Mouse (Mus musculus): ENCODE measurements around the gene Fmo2. TPM values are rescaled to one million over a fixed set of nuclear protein-coding genes. Genes with fewer than 3 reads are reported as not detected.

Fmo2 gene
- total RNA-seq (2017) = 0.12 TPM in 1 of 2 replicates, not detected in the other

DNA sequence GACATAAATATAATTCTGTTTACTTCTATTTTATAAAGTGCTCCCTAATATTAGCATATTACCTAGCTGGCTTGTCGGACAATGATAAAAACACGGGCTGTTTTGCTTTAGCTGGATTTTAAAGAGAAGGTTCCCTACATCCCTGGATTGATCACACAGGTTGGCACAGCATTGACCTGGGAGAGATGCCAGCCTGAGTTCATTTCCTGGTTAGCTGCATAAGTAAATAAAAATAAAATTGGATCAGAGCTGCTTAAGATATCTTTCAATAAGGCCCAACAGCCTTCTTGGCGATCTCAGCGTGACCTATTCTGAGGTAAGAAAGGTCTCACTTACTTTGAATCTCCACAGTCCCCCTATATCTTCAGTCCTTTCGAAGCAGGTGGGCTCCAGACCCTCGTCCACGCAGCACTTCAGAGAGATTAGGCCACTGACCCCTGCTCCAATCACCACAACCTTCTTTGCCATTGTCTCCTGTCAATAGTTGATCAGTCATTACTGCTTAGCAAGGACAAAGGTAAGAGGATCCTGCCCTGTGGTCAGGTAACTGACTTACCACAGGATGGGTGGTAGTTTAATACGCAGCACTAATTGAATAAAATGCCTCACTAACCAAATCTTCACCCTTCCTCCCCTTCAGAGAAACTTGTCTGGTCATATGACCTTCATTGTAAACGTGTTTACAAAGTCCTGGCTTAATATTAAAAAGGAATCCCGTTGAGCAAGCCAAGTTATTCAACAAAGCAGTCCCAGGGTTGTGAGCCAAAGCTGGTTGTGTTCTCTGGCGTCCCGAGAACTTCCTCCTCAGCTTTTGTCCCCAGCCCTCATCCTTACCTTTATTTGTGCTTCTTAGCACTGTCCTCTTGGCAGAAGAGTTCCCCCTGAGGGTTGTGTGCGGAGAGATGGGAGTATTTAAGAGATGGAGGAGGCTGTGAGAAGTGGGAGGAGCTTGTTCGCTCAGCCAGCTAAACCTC lies at the start of gene Fmo2:
Gene Fmo2, minus strand, starts transcription at position 889 of the 974 bp plus-strand sequence.
- ATAC-seq (ENCODE audit: extremely low read depth, insufficient number of reproducible peaks, low FRiP score, poor library complexity, severe bottlenecking) = no peak

DNA sequence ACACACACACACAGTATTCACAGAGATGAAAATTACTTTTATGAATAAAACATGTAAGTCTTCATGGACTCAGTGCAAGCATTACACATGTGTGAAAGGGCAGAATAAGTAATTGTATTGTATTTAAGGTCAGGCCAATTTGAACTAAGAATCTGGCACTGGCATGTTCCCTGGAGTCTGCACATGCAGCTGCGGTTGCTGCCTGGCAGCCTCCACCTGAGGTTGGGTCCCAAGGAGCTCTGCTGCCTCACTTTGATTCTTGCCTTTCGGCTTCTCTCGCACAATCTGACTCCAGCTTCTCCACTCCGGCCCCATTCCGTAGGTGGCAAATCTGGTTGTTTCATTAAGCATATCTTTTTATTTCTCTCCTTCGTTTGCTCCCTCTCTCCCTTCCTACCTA lies 49.4 kb upstream of the Fmo2 start:
- no peak for ATAC-seq (ENCODE audit: extremely low read depth, insufficient number of reproducible peaks, low FRiP score, poor library complexity, severe bottlenecking)

DNA sequence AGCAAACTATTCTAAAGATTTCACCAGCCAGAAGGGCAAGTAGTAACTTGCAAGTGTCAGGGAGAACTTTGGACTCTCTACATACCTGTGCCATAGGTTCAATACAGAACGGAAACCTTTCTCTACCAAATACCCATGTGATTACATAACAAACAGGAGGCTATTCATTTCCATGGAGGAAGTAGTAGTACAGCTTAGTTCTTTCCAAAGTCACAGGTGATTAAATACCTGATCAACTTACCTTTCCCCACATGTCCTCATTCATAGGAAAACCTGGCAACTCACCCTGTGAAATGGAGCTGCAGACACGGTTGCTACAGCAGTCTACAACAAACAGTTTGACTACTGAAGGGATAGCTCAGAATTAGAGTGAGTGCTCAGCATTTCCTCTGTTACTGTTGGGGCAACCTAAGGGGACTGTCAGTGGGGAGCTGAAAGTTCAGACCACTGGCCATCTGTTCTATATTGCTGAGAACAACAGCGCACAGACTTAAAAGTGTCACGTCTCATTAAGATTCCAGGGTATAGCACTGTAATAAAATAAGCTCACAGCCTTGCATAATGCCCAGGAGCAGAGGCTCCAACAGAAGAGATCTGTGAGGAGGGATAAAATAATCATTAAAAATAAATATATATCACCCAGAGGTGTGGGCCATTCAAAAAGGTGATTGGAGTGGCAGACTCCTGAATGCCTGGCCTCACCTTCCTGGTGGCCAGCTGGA lies 48.5 kb upstream of the Fmo2 start:
- no peak for ATAC-seq (ENCODE audit: extremely low read depth, insufficient number of reproducible peaks, low FRiP score, poor library complexity, severe bottlenecking)

DNA sequence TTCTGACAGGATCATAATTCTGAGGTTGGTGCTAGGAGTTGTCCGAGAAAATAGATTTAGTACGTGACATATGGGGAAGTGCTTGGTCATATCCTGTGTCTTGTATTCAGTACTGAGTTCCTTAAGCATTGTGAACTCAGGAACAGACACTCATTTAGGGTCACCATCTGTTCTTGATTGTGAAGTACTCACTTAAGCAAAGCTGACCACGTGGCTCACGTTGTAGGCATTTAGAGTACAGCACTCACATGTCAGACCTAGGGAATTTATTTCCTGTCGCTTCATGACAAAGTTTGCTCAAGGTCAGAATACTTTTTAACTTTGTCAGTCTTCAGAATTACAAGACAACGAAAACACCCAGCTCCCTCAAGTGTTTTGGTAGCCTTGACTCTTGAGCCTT lies 45.2 kb upstream of the Fmo2 start:
- no peak for ATAC-seq (ENCODE audit: extremely low read depth, insufficient number of reproducible peaks, low FRiP score, poor library complexity, severe bottlenecking)

DNA sequence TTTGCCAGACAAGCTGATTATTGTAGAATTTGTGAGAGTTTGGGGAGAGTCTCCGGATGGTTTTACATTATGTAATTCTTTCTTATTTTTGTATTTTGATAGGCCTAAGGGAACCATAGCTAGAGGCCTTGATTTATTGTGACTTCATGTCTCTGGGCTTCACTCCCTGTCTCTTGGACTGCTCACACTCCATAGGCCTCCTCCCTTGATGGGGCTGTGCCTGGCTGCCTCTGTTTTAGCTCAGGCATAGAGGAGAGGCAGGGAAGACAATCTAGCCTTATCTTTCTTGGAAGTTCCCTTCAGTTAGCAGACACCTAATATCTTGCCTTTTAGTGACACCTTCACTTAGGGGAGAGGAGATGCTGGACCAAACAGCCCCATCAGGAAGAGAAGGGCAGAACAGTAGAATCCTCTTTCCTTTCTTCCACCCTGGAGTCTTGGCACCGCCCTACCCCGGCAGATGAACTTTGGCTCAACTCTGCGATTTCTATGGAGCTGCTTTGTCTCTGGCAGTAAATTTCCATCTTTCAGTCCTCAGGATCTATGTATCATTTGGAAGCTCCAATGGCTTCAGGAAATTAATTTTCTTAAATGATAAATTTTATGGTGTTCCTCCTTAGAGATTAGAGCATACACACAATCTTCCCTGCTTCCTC lies 40.3 kb upstream of the Fmo2 start:
- ATAC-seq (ENCODE audit: extremely low read depth, insufficient number of reproducible peaks, low FRiP score, poor library complexity, severe bottlenecking) = no peak

DNA sequence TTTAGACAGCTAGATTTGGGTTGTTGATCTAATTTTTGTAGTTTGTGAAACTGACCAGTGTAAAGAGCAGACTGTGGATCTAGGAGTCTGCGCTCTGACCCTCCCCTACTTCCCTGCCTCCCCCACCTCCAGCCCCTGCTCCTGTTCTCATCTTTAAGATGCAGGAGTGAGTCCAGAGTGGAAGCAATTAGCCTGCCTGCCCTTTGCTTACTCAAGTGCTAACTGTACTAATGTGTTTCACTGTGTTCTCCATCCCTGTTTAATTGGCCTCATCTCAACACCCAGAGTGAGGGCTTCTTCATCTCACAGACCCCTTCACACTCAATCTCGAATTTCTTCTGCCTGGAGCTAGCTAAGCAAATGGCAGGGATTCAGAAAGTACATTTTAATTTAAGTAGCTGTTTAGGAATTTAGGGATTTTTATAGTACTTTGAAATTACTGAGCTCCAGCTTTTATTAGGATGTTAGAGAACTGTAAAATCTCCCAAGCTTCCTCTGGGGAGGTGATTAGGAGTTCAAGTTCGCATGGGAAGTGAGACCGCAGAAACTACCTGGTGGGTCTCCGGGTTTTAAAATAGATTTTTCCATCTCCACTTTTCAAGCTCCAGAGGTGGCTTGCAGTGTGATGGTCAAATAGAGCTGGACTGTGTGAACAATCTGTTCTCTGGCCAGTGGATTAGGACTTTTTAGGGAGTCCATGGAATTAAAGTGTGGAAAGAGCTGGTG lies 39.6 kb upstream of the Fmo2 start:
- ATAC-seq (ENCODE audit: extremely low read depth, insufficient number of reproducible peaks, low FRiP score, poor library complexity, severe bottlenecking) = no peak

DNA sequence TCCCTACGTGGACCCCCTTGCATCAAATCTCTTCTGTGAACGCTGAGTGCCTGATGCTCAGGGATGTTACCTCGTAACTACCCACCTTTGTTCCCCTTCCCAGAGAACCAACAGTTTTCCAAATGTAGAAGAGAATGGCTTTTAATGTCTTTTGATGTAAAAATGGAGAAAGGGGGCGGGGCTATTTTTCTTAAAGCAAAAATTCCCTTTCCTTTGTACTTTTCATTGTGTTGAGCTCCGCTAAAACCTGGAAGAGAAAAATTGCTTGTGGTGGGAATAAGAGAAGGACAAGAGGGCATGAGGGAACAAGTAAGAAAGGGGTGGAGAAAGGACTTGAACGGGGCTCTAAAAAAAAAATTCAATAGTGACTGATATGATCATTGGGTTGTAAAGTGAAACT lies 38.9 kb upstream of the Fmo2 start, which contains the start of gene Fmo6:
Gene Fmo6, minus strand, starts transcription at position 101 of the 400 bp plus-strand sequence.
- no peak for ATAC-seq (ENCODE audit: extremely low read depth, insufficient number of reproducible peaks, low FRiP score, poor library complexity, severe bottlenecking)

DNA sequence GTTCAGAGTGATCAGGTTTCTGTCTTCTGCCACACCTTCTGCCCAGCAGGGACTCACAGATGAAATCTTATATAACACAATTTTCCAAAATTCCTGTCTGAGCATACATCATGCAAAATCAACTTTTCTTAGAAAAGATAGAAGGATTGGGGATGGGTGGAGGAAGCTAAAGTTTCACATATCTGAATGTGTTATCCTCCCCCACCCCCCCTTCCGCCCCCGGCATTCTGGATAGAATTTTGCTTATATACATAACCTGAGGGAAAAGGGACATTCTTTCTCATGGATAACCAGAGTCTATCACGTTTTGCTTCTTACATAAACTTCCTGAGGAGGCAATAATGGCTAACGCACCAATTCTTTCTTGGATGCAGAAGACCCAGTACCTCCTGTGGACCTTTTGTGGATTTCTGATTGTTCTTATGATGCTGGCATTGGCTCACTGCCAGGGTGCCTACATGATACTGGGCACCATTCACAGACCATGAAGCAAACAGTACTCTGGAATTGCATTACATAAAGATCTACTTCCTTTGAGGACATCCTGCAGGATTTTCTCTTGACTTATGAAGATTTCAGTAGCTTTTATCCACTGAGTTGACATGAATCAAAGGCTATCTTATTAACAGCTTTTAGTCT lies 36.0 kb upstream of the Fmo2 start:
- no peak for ATAC-seq (ENCODE audit: extremely low read depth, insufficient number of reproducible peaks, low FRiP score, poor library complexity, severe bottlenecking)

DNA sequence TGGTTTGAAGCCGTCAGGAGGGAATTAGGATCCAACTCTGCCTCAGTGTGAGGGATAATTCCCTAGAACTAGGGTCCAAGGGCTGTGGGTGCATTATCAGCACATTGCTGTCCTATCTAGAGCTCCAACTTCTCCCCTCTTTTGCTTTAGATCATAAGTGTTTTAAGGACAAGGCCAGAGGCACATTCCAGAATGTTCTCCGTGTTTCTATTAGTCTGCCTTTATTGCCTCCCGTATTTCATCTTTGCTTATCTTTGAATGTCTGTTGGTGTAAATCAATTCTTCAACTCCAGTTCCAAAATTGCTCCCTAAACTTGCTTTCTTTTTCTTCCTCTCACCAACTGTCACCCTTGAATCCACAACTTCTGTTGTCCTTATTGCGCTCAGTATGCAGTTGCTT lies 33.9 kb upstream of the Fmo2 start:
- ATAC-seq (ENCODE audit: extremely low read depth, insufficient number of reproducible peaks, low FRiP score, poor library complexity, severe bottlenecking) = no peak

DNA sequence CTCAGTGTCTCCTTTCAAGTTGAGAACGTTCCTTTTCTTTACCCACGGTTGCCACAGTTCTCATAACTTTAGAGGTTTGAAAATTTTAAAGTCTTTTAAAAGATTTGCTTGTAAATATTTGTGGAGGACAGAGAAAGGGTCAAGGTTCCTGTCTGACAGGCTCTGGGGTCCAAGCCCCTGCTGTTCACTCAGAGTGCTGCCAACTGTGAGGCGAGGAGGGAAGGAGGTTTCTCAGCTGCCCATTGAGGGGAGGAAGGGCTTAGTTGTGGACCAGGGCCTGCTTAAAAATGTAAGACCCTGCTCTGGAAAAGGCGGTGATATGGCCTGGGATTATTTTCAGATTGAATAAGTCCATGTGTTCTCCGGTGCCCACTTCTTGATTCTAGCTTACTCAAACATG lies 33.4 kb upstream of the Fmo2 start:
- no peak for ATAC-seq (ENCODE audit: extremely low read depth, insufficient number of reproducible peaks, low FRiP score, poor library complexity, severe bottlenecking)

DNA sequence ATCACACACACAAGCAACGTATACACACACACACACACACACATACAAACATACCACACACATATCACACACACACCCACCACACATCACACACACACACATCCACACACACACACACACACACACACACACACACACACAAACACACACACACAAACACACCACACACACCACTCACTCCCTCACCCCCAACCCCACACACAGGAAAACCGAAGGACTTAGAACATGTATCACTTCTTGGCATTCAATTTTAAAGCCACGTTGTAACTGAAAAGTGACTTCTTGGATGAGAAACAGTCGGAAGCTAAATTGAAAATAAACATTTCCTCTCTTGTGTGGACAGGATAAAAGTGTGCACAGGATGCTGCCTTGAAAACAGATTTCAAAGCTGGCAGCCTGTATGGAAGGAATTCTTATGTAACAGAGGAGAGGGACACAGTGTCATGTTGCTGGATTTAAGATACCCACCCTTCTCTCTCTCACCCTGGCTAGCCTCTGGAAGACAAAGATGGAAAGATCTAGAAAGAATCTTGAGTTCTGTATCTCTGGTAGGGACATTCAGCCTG lies 32.9 kb upstream of the Fmo2 start:
- no peak for ATAC-seq (ENCODE audit: extremely low read depth, insufficient number of reproducible peaks, low FRiP score, poor library complexity, severe bottlenecking)

DNA sequence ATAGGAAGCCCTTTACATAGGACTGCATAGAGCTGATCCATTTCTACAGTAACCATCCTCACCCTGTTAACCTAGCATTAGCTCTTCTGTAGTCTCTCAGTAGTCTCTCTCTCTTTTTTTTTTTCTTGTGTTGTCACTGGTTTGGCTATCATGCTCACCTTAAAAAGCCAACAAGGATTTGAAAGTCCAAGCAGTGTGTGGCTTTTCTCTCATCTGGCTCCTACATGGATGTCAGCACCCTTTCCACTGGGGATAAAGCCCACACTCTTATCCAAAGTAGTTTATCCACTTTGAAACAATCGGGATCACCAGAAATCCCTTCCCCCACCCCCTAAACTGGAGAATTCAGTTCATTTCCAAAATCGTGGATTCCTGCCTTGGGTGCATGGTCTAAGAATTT lies 32.1 kb upstream of the Fmo2 start:
- ATAC-seq (ENCODE audit: extremely low read depth, insufficient number of reproducible peaks, low FRiP score, poor library complexity, severe bottlenecking) = no peak

DNA sequence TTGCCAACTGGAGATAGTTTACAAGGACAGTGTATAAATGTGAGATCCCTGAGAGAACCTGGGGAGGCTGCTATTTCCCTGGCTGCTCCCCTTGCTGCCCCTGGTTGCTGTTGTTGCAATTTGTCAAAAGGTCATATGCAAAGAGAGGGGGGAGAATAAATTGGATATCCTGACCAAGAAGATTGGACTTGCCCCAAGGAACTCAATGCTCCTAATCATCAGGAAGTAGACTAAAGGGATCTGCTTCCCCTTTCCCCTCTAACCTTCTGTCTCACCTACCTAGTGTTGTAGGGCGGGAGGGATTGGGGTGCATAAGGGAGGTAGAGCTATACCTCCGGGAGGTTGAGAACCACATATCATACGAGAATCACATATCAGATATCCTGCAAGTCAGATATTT lies 30.6 kb upstream of the Fmo2 start:
- ATAC-seq (ENCODE audit: extremely low read depth, insufficient number of reproducible peaks, low FRiP score, poor library complexity, severe bottlenecking) = no peak

DNA sequence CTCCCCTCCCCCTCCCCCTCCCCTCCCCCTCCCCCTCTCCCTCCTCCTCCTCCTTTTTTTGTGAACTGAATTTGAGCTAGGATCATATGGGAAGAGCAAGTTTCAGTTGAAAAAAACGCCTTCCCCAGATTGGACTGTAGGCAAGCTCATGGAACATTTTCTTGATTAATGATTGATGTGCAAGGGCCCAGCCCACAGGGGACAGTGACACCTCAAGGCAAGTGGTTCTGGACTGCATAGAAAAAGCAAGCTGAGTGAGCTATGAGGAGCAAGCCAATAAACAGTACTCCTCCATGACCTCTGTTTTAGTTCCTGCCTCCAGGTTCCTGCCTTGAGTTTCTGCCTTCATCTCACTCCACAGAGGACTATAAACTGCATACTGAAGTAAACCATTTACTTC lies 26.6 kb upstream of the Fmo2 start:
- no peak for ATAC-seq (ENCODE audit: extremely low read depth, insufficient number of reproducible peaks, low FRiP score, poor library complexity, severe bottlenecking)

DNA sequence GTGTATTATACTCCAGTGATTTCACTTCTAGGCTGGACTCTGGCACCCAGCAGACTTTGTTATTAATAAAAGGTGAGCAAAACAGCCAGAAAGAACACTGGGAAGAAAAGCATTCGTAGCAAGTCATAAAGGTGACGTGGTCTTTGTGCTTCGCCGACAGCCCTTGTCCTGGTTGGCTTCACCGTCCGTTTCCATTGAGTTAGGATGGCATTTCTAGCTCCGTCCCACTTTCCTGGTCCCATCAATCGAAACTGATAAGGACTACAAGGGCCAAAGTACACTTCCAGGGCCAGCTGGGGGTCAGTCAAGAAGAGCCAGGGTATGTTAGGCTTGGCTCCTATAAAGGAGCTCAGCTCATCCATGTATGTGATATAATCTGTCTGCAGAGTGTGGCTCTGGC lies 18.1 kb upstream of the Fmo2 start:
- no peak for ATAC-seq (ENCODE audit: extremely low read depth, insufficient number of reproducible peaks, low FRiP score, poor library complexity, severe bottlenecking)

DNA sequence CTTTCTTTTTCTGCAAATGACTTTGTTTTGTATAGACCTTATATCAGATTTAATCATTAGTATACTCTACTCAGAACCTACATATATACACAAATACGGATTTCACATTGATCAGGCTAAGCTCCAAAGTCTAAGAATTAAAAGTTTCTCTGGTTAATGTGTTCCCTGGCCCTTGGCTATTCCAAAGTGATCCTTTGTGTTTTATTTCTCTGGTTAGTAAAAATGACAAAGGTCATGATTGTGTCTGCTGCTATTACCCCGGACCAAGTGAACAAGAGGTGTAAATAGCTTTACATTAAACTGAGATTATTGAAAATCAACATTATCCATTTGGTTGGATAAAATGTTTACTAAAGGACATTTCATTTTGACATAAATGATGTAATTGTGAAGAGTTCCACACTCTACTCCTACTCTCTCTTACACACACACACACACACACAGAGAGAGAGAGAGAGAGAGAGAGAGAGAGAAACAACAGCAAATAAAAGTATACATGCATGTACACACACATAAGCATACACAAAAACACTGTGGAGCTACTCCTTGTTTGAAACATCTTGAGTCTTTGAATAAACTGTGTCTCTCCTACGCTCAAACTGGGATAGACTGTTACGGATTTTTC lies 16.5 kb upstream of the Fmo2 start:
- no peak for ATAC-seq (ENCODE audit: extremely low read depth, insufficient number of reproducible peaks, low FRiP score, poor library complexity, severe bottlenecking)

DNA sequence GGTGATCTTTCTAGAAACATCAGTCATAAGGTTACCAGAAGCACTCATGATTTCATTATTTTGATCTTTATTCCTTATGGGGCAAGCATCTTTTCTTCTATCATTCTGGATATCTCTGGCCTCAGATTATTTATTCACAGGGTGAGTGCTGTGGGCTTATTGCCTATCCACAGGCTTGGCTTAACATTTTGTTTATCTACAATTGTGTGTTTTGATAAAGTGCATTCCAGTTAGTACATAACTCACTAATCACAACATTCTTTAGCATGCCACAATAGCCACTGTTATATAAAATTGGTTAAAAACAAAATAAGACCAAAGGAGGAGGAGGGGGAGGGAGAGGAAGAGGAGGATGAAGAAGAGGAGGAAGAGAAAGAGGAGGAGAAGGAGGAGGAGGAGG lies 13.6 kb upstream of the Fmo2 start:
- ATAC-seq (ENCODE audit: extremely low read depth, insufficient number of reproducible peaks, low FRiP score, poor library complexity, severe bottlenecking) = no peak

DNA sequence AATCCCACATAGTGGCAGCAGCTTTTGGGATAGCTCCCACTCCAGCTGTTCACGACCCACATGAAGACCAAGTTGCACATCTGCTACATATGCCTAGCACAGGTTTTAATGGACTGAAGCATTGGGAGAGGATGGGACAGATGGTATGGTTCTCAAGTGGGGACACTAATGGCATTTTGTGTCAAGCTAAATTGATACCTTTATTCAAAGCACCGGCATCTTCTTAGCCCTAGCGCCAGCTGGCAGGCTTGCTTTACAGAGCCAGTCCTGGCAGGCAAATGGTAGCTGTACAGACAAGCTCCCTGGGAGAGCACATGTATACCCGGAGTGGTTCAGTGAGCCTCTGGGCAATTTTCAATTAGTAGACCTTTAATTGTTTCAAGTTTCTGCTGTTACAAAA lies 3.4 kb upstream of the Fmo2 start:
- no peak for ATAC-seq (ENCODE audit: extremely low read depth, insufficient number of reproducible peaks, low FRiP score, poor library complexity, severe bottlenecking)

Data from neutrophil, adult 5-6 weeks (primary cell).